Mouse (Mus musculus) brain, embryonic 14.5 days (tissue): ENCODE data around the gene Slc35e4.

ENCODE experiments used
- CTCF ChIP-seq: fragments of 200-500 bp; IDR thresholded peaks from 2 replicates; pipeline ENCODE4 v1.5.1; 2012; ENCODE audit warnings: inconsistent platforms, mild to moderate bottlenecking, moderate library complexity, borderline replicate concordance; ENCODE audit not compliant: insufficient read depth, insufficient read length; ENCODE audit errors: extremely low read depth
- POLR2A ChIP-seq: fragments of 200-500 bp; IDR thresholded peaks from 2 replicates; pipeline ENCODE4 v1.6.1; 2012; ENCODE audit warnings: mild to moderate bottlenecking, inconsistent platforms, borderline replicate concordance; ENCODE audit not compliant: poor library complexity, insufficient read depth, insufficient read length, severe bottlenecking; ENCODE audit errors: extremely low read depth

DNA sequence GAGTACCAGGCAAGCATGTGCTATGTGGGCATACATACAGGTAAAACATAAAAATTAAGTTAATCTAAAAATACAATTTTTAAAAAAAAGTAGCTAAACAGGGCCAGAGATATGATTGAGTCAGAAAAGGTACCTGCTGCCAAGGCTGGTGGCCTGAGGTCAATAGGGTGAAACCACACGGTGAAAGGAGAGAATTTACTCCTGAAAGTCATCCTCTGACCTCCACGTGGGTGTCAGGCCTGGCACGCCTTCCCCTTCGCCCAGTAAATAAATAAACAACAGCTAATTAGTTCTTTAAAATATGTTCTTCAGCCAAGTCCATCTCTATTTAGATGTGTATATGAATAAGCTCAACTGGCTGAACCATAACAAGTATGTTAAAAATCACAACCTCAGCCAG is 54.1 kb downstream of the Slc35e4 start:
- TF ChIP-seq CTCF (no peak), POLR2A (no peak)
